Mouse (Mus musculus) mouse embryonic stem cell (cell line): ENCODE data around the gene Syne3.

ENCODE experiments used
- in situ Hi-C, 2 experiments: fragments of 300-500 bp; cut with MboI; formaldehyde crosslinking; loops; 1 replicate in 1 of 2; 3 replicates in 1 of 2; pipeline ENCODE4 v1.14.3; 2019 to 2020; ENCODE audit warnings: low sequenced_read_pairs in 2 of 2, low pct_unique_long_range_greater_than_20kb in 1 of 2, mixed read lengths in 1 of 2; ENCODE audit not compliant: unreplicated experiment in 1 of 2

Syne3 gene

DNA sequence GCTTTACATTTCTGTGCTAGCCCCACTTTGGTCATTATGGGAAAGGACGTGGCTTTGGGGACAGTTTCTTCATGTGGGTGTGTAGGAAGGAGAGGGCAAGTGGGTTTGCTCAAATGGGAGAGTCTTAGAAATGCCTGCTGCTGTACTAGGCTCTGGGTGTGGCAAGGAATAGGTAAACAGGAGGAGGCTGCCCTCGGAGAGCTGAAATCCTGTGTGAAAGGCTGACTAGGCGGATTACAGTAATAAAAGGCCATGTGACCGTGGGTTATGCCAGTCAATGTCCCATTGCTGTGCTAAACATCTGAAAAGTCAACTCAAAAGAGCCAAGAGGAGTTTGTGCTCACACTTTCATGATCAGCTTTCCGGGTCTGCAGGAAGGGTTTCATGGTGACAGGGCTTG, 127.1 kb downstream of the Syne3 start:
- in situ Hi-C loops: no loop called here

DNA sequence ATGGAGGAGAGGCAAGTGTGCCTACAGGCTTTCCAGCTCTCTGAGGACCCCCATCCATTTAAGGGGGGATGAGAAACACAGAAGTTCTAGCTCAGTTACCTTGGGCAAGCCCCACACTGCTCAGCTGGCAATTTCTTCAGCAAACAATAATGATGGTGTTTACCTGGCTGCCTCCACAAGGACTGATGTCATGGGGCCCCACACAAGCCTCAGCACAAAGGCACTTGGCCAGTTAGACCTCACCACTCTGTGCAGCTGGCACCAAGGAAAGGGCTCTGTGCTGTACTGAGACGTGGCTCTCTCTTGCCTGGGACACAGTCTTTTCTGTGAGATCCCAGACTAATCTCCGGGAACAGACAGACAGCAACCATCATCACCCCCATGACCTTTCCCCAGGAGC, 127.5 kb downstream of the Syne3 start:
- in situ Hi-C loops: no loop called here

GRCm38 (mm10) chr12:104881518-104882060, 128.0 kb downstream of the Syne3 start:
- in situ Hi-C loops: no loop called here

DNA sequence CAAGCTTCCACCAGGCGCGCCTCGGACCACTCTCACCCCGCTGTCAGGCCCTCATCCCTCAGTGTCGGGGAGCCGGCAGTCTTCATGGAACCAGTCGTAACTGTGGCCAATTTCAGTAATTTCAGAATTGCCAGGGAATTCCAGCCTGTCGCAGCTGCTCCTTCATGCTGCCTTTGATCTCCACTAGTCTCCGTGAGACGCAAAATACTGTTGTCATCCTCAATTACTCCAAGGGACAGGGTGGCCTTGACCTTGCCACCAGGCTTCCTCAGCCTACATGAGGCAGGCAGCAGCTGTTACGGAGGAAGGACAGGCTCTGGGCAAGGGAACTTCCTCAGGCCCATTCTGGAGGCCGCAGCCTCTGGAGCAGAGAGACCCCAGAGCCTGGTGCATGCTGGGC, 129.2 kb downstream of the Syne3 start:
- in situ Hi-C loops: no loop called here
